Mouse (Mus musculus) kidney, postnatal 4 days (tissue): ENCODE results near the gene Gsap.

ENCODE experiments used
- DNase-seq, 2 experiments: peaks; one replicate each; pipeline ENCODE4 v3.0.0; 2021; ENCODE audit warnings: mixed read lengths in 2 of 2

Gsap gene

GRCm38 (mm10) chr5:21186821-21187220 is 766 bp downstream of the Gsap start:
- DNase-seq: no peak

GRCm38 (mm10) chr5:21188435-21188834 is 2.4 kb downstream of the Gsap start:
- no peak for DNase-seq

GRCm38 (mm10) chr5:21189036-21189435 is 3.0 kb downstream of the Gsap start:
- DNase-seq: no peak

DNA sequence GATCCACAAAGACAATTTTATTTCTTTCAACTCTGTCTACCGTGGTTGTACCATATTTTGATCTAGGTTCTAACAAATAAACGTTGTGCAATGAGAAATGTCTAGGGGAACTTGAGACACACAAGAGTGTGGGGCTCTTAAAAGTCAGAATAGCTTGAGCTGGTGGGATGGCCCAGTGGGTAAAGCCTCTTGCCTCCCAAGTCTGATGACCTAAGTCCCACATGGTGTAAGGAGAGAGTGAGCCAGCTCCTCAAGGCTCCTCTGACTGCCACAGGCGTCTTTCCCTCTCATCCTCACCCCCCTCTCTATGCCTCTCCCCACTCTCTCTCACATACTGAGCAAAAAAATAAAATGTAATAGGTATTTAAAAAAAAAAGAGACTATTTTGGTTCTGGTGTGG is 3.4 kb downstream of the Gsap start:
- DNase-seq: no peak

DNA sequence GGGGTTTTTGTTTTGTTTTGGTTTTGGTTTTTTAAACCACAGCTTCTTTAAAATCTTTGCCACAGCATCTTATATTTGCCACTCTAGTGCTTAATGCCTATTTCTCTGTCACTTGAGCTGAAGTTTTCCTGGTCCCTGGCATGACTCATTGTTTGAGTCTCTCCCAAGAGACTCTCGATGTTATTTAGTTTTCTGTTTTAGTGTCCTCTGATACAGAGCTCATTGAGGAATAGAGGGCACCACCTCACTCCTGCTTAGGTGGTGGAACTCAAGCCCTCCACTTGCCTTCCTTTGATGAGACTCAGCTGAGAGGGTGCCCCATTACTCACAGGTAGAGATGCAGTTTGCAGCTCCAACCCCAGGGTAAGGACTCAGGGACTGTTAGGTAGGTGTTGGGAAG is 17.4 kb downstream of the Gsap start:
- DNase-seq: no peak

GRCm38 (mm10) chr5:21204157-21204556 is 18.1 kb downstream of the Gsap start:
- no peak for DNase-seq

DNA sequence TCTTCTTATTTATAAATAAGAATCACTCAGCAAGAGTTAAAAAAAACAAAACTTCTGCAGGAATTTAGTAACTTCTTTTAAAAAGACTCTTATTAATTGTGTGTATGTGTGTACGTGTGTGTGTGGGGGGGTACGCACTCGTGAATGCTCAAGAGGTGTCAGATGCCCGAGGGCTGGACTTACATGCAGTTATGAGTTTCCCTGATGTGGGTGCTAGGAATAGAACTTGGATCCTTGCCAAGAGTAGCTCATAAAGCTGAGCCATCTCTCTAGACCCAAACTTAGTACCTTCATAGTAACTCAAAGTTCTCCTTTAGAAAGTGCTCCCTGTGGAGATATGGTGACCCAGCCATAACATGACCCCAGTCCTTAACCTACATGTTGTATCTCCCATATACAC is 20.0 kb downstream of the Gsap start:
- DNase-seq: no peak

GRCm38 (mm10) chr5:21211406-21211805 is 25.4 kb downstream of the Gsap start:
- DNase-seq: no peak

DNA sequence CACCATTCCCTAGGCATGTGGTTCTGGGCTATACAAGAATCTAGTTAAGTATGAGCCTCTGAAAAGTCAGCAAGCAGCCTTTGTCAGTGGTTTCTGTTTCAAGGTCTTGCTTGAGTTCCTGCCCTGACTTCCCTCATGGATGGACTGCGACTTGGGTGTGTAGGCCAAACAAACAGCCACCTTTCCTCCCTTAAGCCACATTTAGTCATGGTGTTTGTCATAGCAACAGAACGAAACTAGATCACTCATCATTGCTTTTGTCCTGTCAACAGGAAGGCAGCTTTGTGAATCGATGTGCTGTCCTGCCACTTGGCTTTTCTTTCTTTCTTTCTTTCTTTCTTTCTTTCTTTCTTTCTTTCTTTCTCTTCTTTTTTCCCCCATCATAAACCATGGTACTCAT is 26.9 kb downstream of the Gsap start:
- DNase-seq: no peak

GRCm38 (mm10) chr5:21213801-21214200 is 27.7 kb downstream of the Gsap start:
- DNase-seq: no peak

GRCm38 (mm10) chr5:21217453-21218294 is 31.6 kb downstream of the Gsap start:
- peak; percentile 5 to 14 for DNase-seq

DNA sequence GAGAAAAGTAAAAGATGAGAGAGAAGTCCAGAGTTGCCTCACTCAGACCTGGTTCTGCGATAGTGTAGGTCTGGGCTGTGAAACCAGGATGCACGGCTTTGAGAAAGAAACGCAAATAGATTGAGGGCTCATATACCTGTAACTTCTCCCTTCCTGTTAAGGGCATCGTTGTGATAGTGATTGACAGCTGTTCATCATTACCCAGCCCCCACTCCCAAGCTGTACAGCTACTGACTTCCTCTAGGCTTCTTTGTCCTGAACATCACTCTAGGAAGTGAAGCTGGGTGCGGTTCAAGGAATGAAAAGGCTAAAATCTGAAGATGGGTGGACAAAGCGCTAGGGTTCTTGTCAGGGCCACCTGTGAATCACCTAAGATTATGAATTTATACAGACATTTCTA is 46.8 kb downstream of the Gsap start:
- no peak for DNase-seq

DNA sequence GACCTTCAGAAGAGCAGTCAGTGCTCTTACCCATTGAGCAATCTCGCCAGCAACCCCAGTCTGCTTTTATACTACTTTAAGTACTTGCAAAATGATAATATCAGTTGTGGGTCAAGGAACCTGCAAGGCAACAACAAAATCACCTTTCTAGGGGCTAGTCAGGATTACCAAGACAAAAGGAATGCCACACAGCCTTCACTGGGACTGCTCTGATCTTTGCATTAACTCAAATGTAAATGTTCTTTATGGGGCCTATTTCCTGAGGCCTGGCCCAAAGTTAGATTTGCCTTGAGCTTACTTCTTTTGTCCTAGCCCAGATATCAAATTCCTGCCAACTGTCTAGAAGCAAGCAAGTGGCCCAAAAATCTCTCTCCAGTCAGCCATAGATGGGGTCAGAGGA is 58.5 kb downstream of the Gsap start:
- DNase-seq: no peak

DNA sequence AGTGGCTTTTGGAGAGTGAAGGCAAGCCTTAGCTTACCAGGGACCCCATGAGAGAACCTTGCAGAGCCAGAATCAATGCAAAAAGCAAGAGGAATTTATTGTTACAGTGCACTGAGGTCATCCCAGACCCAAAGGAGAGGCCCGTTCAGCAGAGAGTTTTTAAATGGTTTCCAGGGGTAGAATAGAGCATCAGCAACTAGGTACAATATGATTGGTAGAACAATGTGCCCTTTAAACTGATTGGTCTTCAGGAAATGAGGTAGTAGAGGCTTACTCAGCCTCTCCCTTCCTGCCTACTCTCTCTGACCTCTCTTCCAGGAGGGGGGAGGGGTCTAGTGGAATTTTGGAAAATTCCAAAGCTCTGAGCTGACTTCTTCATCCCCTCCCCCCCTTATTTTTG is 59.2 kb downstream of the Gsap start:
- DNase-seq: no peak

GRCm38 (mm10) chr5:21246794-21247193 is 60.7 kb downstream of the Gsap start:
- no peak for DNase-seq

- DNase-seq: peak; percentile 12 to 35
Measured at GRCm38 (mm10) chr5:21247916-21248315, 61.9 kb downstream of the Gsap start.

DNA sequence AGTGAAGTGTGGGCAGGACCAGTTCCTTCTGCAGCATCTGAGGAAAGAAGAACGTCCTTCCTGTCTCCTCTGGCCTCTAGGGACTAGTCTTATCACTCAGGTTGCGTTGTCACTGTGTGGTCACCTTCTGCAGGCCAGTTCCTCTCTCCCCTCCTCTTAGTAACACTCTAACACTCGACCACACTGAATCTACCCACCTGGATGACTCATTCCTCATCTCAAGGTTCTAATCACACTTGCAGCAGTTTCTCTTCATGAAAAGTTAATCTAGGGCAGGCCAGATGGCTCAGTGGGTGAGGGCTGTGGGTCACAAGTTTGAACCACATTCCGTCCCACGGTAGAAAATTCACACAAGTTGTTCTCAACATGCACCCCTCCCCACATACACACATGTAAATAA is 62.8 kb downstream of the Gsap start:
- DNase-seq: no peak

DNA sequence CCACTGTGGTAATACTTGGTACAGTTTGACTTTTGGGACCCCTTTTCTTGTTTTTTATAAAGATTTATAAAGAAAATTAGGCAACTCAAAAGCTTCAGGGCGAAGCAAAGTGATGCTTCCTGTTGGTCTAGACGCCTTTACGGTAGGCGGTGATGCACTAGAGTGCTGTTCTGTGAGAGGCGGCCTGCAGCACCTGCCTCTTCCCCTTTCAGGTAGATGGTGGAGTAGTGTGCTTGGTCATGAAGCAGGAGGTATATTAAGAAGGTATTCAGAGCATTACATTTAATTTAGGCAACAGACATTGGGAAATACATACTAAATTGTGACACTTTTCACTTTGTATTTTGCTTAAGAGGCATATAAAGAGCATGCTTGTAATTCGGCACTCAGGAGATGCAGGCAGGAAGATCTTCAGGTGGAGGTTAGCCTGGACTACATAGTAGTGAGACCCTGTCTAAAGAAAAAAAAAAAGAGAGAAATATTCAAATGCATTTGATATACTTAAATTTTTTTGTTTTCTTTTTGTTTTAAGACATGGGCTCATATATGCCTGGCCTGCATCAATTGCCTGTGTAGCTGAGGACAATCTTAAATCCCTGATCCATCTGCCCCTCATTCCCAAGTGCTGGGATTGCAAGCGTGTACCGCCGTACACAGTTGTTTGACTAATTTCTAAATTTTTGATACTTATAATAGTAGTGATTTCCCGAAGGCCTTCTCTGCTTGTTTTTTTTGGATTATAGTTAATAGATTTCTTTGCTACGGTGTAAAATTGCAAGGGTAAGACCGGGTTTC is 68.9 kb downstream of the Gsap start:
- no peak for DNase-seq

DNA sequence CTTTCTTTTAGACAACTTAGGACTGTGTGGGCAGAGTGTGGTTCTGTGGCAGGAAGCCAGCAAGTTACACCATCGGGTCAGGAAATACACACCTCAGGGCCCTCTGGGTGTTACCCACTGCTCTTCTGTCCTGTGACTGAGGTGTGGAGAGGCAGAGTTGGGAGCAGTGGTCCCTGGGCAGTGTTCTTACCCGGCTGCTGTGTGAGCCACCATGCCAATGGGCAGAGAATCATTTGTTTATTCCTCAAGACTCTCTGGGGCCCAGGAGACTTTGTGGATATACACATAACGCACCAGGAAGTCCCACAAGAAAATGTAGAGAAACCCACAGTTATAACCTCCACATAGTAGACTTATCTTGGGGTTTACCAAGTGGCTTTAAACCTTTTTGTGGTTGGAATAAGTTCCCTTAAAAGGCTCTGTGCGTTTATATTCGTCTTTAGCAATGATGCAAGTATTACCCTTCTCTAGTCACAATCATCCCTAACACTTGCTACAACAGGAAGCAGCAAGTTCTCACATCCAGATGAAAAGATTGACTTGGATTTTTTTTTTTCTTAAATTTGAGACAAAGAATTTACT is 69.6 kb downstream of the Gsap start:
- no peak for DNase-seq

- no peak for DNase-seq
Measured at GRCm38 (mm10) chr5:21257126-21257525, 71.1 kb downstream of the Gsap start.

GRCm38 (mm10) chr5:21257806-21258205 is 71.8 kb downstream of the Gsap start:
- DNase-seq: no peak

GRCm38 (mm10) chr5:21260746-21261145 is 74.7 kb downstream of the Gsap start:
- DNase-seq: no peak

DNA sequence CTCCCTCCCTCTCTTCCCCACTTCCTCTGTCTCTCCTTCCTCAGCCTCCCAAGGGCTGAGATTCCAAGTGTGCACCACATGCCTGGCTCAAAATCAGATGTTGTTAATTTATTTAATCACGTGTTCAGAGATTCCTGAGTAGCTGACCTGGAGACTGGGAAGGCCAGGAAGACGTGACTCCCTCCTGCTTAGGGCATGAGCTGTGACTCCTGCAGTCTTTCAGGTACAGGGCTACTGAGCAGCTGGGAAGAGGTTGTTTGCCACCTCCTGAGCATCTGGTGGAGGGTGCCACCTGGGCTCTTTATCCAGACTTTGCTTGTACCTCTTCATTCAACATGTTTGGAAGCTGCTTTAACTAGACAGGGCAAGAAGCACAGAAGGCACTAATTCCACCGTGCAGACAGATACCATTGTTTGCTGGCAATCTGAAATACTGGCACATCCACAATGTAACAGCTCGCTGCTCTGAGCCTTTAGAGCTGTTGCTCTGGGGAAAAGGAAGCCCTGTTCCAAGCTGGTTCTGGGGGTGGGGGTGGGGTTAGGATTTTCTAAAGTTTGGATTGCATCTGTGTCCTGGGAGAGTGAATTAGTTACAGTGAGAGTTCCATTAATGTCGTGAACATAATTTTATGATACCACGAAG is 75.3 kb downstream of the Gsap start:
- no peak for DNase-seq
